Mouse (Mus musculus) hindbrain, embryonic 15.5 days (tissue): Measurements from ENCODE around the gene Cdk20. TPM values are rescaled to one million over a fixed set of nuclear protein-coding genes. Genes with fewer than 3 reads are reported as not detected.

Experiments used
- ATAC-seq: fragments of 200-750 bp; cut with Nextera tagmentation; 2 replicates; pipeline ENCODE4 v1.8.0; 2017; ENCODE audit warnings: low read depth, moderate number of reproducible peaks, moderate TSS enrichment; ENCODE audit not compliant: low FRiP score
- H3K27ac ChIP-seq: fragments of 300-500 bp; sonication (generic); replicated peaks from 2 replicates; pipeline ENCODE4 v1.5.1; 2015; ENCODE audit warnings: mild to moderate bottlenecking, inconsistent platforms
- H3K27me3 ChIP-seq: fragments of 300-500 bp; sonication (generic); 2 replicates; pipeline ENCODE4 v1.6.1; 2015; ENCODE audit warnings: control low read depth, inconsistent platforms
- H3K36me3 ChIP-seq: fragments of 300-500 bp; sonication (generic); 2 replicates; pipeline ENCODE4 v1.6.1; 2015; ENCODE audit warnings: control low read depth, inconsistent platforms
- H3K4me1 ChIP-seq: fragments of 300-500 bp; sonication (generic); replicated peaks from 2 replicates; pipeline ENCODE4 v1.6.1; 2015; ENCODE audit warnings: control low read depth, inconsistent platforms
- H3K4me2 ChIP-seq: fragments of 300-500 bp; sonication (generic); 2 replicates; pipeline ENCODE4 v1.6.1; 2015; ENCODE audit warnings: moderate library complexity, mild to moderate bottlenecking, inconsistent platforms
- H3K4me3 ChIP-seq: fragments of 300-500 bp; sonication (generic); 2 replicates; pipeline ENCODE4 v1.5.1; 2015; ENCODE audit warnings: mild to moderate bottlenecking, inconsistent platforms
- H3K9ac ChIP-seq: fragments of 300-500 bp; sonication (generic); 2 replicates; pipeline ENCODE4 v1.6.1; 2015; ENCODE audit warnings: inconsistent platforms
- H3K9me3 ChIP-seq: fragments of 300-500 bp; sonication (generic); 2 replicates; pipeline ENCODE4 v1.6.1; 2016; ENCODE audit warnings: control low read depth, inconsistent platforms
- WGBS: fragments of 180-500 bp; shearing (Covaris S2); methylation state at CpG from one replicate; pipeline ENCODE4 v1.1.7; 2015; 5-methylcytosine and 5-hydroxymethylcytosine counted together
- polyA plus RNA-seq: library from polyadenylated mRNA; unstranded; fragments of >200 nt; fragmentation: Nextera tagmentation; extraction: Ambion mirVana; gene quantifications from 2 replicates; pipeline ENCODE4 v1.2.1, GENCODE M21; 2015

Cdk20 gene
- polyA plus RNA-seq = 22.4 and 28.1 TPM in 2 replicates

- Histone ChIP-seq H3K36me3 (no peaks in the 10 kb centered on the region), H3K4me2 (peak within 1 kb of the TSS; percentile 79), H3K27me3 (no peaks in the 10 kb centered on the region), H3K9me3 (no peaks in the 10 kb centered on the region), H3K27ac (peak within 1 kb of the TSS; percentile 91), H3K4me3 (peak within 1 kb of the TSS; percentile 80), H3K4me1 (peaks cover 18% of the 10 kb centered on the region), H3K9ac (peak within 1 kb of the TSS; percentile 65)
- ATAC-seq = peak; percentile 99
- WGBS = under 1% methylated on average over 57 of the region's 57 CpGs
Observed at GRCm38 (mm10) chr13:64432017-64432995, at the start of gene Cdk20. Gene Cdk20, plus strand, starts transcription at chr13:64432314.

GRCm38 (mm10) chr13:64384937-64385336 is 47.2 kb upstream of the Cdk20 start:
- no peaks in the 10 kb centered on the region for H3K36me3 ChIP-seq
- WGBS = 95% methylated on average over 3 of the region's 3 CpGs
- no peak overlapping the region for H3K4me3 ChIP-seq
- ATAC-seq = no peak
- H3K4me2 ChIP-seq = no peak overlapping the region
- H3K4me1 ChIP-seq = no peaks in the 10 kb centered on the region
- no peaks in the 10 kb centered on the region for H3K9me3 ChIP-seq
- no peak overlapping the region for H3K9ac ChIP-seq
- H3K27ac ChIP-seq = no peak overlapping the region
- no peaks in the 10 kb centered on the region for H3K27me3 ChIP-seq

DNA sequence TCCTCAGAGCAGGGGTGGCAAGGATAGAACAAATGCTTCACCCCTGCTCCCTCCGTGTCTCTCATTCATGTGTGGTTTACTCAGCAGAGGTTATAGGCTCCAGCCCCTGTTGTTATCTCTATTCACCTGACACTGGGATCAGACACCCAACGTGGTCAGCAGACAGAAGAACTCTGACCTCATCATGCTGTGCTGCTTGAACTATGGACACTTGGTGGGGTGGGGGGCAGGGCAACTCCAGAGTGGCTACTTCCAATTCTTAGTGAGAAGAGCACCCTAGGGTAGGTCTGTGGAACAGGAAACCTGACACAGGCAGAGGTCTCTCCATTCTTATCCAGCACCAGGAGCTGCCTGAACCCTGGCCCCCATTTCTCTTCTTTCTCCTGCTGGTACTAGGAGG is 46.1 kb upstream of the Cdk20 start:
- no peak overlapping the region for H3K9ac ChIP-seq
- ATAC-seq = no peak
- no peaks in the 10 kb centered on the region for H3K27me3 ChIP-seq
- no peaks in the 10 kb centered on the region for H3K36me3 ChIP-seq
- WGBS = 47% methylated on average over 2 of the region's 2 CpGs
- H3K4me2 ChIP-seq = no peak overlapping the region
- no peaks in the 10 kb centered on the region for H3K4me1 ChIP-seq
- no peaks in the 10 kb centered on the region for H3K9me3 ChIP-seq
- H3K4me3 ChIP-seq = no peak overlapping the region
- no peak overlapping the region for H3K27ac ChIP-seq

DNA sequence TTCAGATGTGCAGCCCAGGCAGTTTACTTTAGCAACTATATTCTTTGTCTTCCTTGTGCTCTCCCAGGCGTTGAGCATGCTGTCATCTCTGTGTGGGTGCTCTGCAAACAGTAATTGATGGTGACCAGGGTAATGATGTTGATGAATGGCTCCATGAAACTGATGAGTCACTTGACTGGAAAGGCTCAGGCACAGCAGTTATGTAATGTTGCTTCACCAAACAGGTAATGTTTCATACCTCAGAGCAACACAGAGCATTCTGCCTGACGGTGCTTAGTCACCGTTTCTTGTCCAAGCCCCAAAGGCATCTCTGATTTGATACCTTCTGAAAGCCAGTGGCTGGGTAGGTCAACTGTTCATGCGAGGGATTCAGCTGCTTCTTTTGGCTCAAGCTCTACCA is 43.7 kb upstream of the Cdk20 start:
- H3K9ac ChIP-seq = no peak overlapping the region
- no peaks in the 10 kb centered on the region for H3K4me1 ChIP-seq
- ATAC-seq = no peak
- H3K9me3 ChIP-seq = no peaks in the 10 kb centered on the region
- H3K36me3 ChIP-seq = no peaks in the 10 kb centered on the region
- no peak overlapping the region for H3K27ac ChIP-seq
- no peak overlapping the region for H3K4me2 ChIP-seq
- H3K4me3 ChIP-seq = no peak overlapping the region
- H3K27me3 ChIP-seq = no peaks in the 10 kb centered on the region
- 77% methylated on average over 4 of the region's 4 CpGs for WGBS

GRCm38 (mm10) chr13:64396979-64397378 is 35.1 kb upstream of the Cdk20 start:
- no peaks in the 10 kb centered on the region for H3K9me3 ChIP-seq
- H3K4me1 ChIP-seq = no peaks in the 10 kb centered on the region
- no peak overlapping the region for H3K4me3 ChIP-seq
- H3K4me2 ChIP-seq = no peak overlapping the region
- ATAC-seq = no peak
- H3K9ac ChIP-seq = no peak overlapping the region
- H3K27me3 ChIP-seq = no peaks in the 10 kb centered on the region
- 78% methylated on average over 8 of the region's 8 CpGs for WGBS
- no peaks in the 10 kb centered on the region for H3K36me3 ChIP-seq
- no peak overlapping the region for H3K27ac ChIP-seq

DNA sequence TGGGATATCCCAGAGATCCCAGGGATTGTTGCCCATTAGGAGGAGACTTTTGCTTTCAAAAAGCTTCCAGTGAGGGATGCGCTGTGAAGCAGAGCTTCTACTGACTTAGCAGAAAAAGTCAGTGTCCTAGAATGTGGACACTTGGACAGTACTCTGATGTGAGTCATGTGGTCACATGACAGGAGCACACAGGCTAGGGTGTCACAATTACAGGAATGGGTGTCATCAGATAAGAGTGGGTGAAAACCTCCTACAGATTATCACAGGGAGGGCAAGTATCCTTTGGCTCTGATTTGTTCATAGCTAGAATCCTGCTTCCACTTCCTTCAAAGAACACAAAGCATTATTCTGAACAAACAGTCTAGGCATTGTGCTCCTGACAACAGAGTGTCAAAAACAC is 34.0 kb upstream of the Cdk20 start:
- Histone ChIP-seq H3K27me3 (no peaks in the 10 kb centered on the region), H3K9me3 (no peaks in the 10 kb centered on the region), H3K9ac (no peak overlapping the region), H3K4me3 (no peak overlapping the region), H3K4me1 (no peaks in the 10 kb centered on the region), H3K36me3 (no peaks in the 10 kb centered on the region), H3K4me2 (no peak overlapping the region), H3K27ac (no peak overlapping the region)
- WGBS = 97% methylated on average over 1 of the region's 1 CpGs
- no peak for ATAC-seq

DNA sequence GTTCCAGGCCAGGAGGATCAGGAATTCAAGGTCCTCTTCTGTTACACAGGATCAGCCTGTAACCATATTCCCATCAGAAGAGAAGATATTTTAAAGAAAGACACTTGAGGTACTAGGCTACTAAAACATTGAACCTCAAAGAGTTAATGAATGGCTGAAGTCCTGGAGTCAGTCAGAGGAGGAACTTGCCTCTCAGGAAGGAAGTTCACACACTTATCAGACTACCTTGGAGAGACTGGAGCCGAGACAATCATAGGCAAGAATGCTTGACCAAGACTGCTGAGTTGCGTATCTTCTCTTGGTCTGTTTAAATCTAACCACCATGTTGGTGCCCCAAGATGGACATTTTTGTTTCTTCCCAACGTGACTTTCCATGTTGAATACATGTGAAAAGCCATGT is 32.2 kb upstream of the Cdk20 start:
- Histone ChIP-seq H3K4me2 (no peak overlapping the region), H3K27ac (no peak overlapping the region), H3K36me3 (no peaks in the 10 kb centered on the region), H3K27me3 (no peaks in the 10 kb centered on the region), H3K9me3 (no peaks in the 10 kb centered on the region), H3K4me3 (no peak overlapping the region), H3K9ac (no peak overlapping the region), H3K4me1 (no peaks in the 10 kb centered on the region)
- 86% methylated on average over 3 of the region's 3 CpGs for WGBS
- ATAC-seq = no peak

- Histone ChIP-seq H3K27ac (no peak overlapping the region), H3K9ac (no peak overlapping the region), H3K4me3 (no peak overlapping the region), H3K27me3 (no peaks in the 10 kb centered on the region), H3K36me3 (no peaks in the 10 kb centered on the region), H3K9me3 (no peaks in the 10 kb centered on the region), H3K4me1 (no peaks in the 10 kb centered on the region), H3K4me2 (no peak overlapping the region)
- ATAC-seq = no peak
- 63% methylated on average over 7 of the region's 7 CpGs for WGBS
Observed at GRCm38 (mm10) chr13:64400801-64401361, 31.2 kb upstream of the Cdk20 start.

- Histone ChIP-seq H3K4me2 (no peak overlapping the region), H3K9me3 (no peaks in the 10 kb centered on the region), H3K9ac (no peak overlapping the region), H3K27me3 (no peaks in the 10 kb centered on the region), H3K4me1 (no peaks in the 10 kb centered on the region), H3K27ac (no peak overlapping the region), H3K4me3 (no peak overlapping the region), H3K36me3 (no peaks in the 10 kb centered on the region)
- ATAC-seq = no peak
- WGBS = 75% methylated on average over 3 of the region's 3 CpGs
Observed at GRCm38 (mm10) chr13:64402006-64402405, 30.1 kb upstream of the Cdk20 start.

DNA sequence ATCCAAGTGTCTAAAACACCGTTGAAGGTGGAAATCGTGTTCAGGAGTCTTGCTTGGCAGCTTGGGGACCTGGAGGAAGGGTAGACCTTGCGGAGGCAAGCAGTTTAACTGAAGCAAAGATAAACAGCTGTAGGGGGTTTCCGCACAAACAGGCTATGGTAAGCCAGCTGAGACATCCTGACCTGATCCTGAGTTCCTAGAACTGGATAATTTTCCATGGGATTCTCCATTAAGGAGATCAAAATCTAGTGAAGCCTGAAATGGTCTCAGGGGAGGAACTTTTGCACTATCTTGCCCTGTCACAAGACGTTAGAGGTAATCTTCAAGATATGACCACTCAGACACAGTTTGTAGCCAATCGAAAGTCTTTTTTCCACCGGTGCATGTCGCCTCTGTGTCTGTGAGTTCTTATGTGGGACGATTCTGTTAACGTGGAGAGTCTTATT is 29.6 kb upstream of the Cdk20 start:
- WGBS = 90% methylated on average over 10 of the region's 10 CpGs

DNA sequence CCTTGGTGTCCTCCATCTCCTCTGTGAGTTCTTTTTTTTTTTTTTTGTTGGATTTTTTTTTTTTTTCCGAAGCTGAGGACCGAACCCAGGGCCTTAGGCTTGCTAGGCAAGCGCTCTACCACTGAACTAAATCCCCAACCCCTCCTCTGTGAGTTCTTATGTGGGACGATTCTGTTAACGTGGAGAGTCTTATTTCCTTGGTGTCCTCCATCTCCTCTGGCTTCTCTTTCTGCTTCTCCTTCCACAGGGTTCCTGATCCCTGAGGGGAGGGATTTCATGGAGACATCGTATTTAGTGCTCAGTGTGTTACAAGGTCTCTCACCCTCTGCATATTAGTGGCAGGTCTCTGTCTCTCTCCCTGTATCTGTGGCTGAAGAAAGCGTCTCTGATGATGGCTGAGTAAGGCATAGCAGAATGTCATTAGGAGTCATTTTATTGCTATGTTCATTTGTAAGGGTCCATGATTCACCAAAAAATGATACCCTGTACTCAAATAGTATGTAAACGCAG is 29.1 kb upstream of the Cdk20 start:
- no peak overlapping the region for H3K4me3 ChIP-seq
- H3K27ac ChIP-seq = no peak overlapping the region
- no peaks in the 10 kb centered on the region for H3K36me3 ChIP-seq
- H3K9me3 ChIP-seq = no peaks in the 10 kb centered on the region
- no peaks in the 10 kb centered on the region for H3K27me3 ChIP-seq
- no peak overlapping the region for H3K4me2 ChIP-seq
- H3K4me1 ChIP-seq = no peaks in the 10 kb centered on the region
- no peak overlapping the region for H3K9ac ChIP-seq
- 87% methylated on average over 8 of the region's 8 CpGs for WGBS
- no peak for ATAC-seq

More for the DNA sequence above, 29.6 kb upstream of the Cdk20 start:
- ATAC-seq = no peak
- Histone ChIP-seq H3K4me2 (no peak overlapping the region), H3K36me3 (no peaks in the 10 kb centered on the region), H3K27me3 (no peaks in the 10 kb centered on the region), H3K9ac (no peak overlapping the region), H3K4me1 (no peaks in the 10 kb centered on the region), H3K4me3 (no peak overlapping the region), H3K27ac (no peak overlapping the region), H3K9me3 (no peaks in the 10 kb centered on the region)

- no peak overlapping the region for H3K9ac ChIP-seq
- no peak for ATAC-seq
- H3K36me3 ChIP-seq = no peaks in the 10 kb centered on the region
- H3K9me3 ChIP-seq = no peaks in the 10 kb centered on the region
- no peak overlapping the region for H3K27ac ChIP-seq
- 73% methylated on average over 3 of the region's 3 CpGs for WGBS
- H3K4me2 ChIP-seq = no peak overlapping the region
- H3K4me3 ChIP-seq = no peak overlapping the region
- H3K27me3 ChIP-seq = no peaks in the 10 kb centered on the region
- no peaks in the 10 kb centered on the region for H3K4me1 ChIP-seq
Observed at GRCm38 (mm10) chr13:64403519-64403918, 28.6 kb upstream of the Cdk20 start.
